Mouse (Mus musculus): ENCODE measurements around the gene Pipox. TPM values are rescaled to one million over a fixed set of nuclear protein-coding genes. Genes with fewer than 3 reads are reported as not detected.

Gene Pipox
- polyA plus RNA-seq, 1 experiment, result 6.5 TPM

DNA sequence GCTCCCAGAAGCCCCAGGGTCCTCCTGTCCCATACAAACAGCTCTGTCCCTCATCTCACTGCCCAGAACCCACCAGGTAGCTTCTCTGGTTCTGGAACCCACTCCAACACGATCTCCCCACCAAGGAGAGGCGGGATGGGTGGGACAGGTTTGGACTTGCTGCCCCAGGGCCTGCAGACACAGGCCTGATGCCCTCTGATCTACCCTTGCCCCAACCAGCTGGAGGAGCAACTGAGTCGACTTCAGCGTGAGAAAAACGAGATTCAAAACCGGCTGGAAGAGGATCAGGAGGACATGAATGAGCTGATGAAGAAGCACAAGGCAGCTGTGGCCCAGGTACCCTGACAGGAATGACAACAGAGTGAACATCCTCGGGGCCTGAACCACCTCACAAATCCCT, 44.7 kb downstream of the Pipox start:
- H3K4me3 ChIP-seq (ENCODE audit: control insufficient read depth, insufficient read depth, low read length), result no peak overlapping the region
- DNase-seq, result no peak
- peaks cover 67% of the 10 kb centered on the region for H3K36me3 ChIP-seq (ENCODE audit: control insufficient read depth, insufficient read depth, low read length)
- no peaks in the 10 kb centered on the region for H3K4me1 ChIP-seq (replicated peaks; ENCODE audit: control insufficient read depth, insufficient read depth, low read length)
- H3K27me3 ChIP-seq (ENCODE audit: control insufficient read depth, insufficient read depth, low read length), result no peaks in the 10 kb centered on the region
- WGBS, result 90% methylated on average over 7 of the region's 7 CpGs
- no peak for TF ChIP-seq CTCF (IDR thresholded peaks at IDR 0.05; ENCODE audit: borderline replicate concordance, control insufficient read depth, extremely low read depth, insufficient read depth, low read length, poor library complexity)
- H3K27ac ChIP-seq (ENCODE audit: control insufficient read depth, insufficient read depth, low read length), result no peak overlapping the region

DNA sequence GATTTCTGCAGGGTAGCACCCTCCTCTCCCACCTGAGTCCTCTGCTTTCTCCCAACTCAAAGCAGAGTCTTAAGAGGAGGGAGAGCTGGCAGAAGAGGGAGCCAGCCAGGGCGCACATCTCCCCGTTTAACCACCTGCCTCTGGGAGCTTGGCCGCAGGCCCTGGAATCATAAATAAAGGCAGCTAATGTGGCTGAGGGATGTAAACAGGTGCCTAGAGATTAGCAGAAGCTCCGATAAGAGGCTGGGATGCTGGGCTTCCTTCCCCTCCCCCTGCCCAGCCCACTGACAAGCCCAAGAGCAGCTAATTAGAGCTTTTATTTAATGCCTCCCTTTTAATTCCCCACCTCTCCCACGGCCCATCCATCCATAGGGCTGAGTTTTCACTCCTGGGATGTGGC, 45.8 kb downstream of the Pipox start:
- H3K27me3 ChIP-seq (ENCODE audit: control insufficient read depth, insufficient read depth, low read length), result no peaks in the 10 kb centered on the region
- H3K27ac ChIP-seq (ENCODE audit: control insufficient read depth, insufficient read depth, low read length), result no peak overlapping the region
- no peak for DNase-seq
- 95% methylated on average over 5 of the region's 5 CpGs for WGBS
- H3K36me3 ChIP-seq (ENCODE audit: control insufficient read depth, insufficient read depth, low read length), result peaks cover 70% of the 10 kb centered on the region
- TF ChIP-seq POLR2A (IDR thresholded peaks at IDR 0.05; ENCODE audit: control insufficient read depth, extremely low read depth, insufficient read depth, low read length, poor library complexity) (no peak), CTCF (IDR thresholded peaks at IDR 0.05; ENCODE audit: borderline replicate concordance, control insufficient read depth, extremely low read depth, insufficient read depth, low read length, poor library complexity) (no peak)
- no peaks in the 10 kb centered on the region for H3K4me1 ChIP-seq (replicated peaks; ENCODE audit: control insufficient read depth, insufficient read depth, low read length)
- no peak overlapping the region for H3K4me3 ChIP-seq (ENCODE audit: control insufficient read depth, insufficient read depth, low read length)

DNA sequence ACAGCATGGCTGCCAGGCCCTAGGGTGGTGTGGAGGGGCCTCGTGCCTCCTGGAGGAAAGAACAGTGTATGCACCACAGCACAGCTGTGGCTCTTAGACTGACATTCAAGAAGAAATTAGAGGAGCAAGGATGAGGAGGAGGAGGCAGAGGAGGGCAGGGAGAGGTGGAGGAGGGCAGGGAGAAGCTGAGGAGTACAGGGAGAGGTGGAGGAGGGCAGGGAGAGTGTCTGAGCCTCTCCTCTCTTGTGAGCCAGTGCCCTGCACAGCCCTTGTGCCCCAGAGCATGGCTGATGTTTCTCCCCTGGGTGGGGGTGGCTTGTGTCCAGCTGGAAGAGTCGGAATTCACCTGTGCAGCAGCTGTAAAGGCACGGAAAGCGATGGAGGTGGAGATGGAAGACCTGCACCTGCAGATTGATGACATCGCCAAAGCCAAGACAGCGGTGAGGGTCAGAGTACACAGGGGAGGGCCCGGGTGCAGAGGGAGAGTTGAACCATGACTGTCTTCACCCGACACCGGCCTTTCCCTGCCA, 46.2 kb downstream of the Pipox start:
- no peaks in the 10 kb centered on the region for H3K27me3 ChIP-seq (ENCODE audit: control insufficient read depth, insufficient read depth, low read length)
- TF ChIP-seq CTCF (IDR thresholded peaks at IDR 0.05; ENCODE audit: borderline replicate concordance, control insufficient read depth, extremely low read depth, insufficient read depth, low read length, poor library complexity), result no peak
- no peak for TF ChIP-seq POLR2A (IDR thresholded peaks at IDR 0.05; ENCODE audit: control insufficient read depth, extremely low read depth, insufficient read depth, low read length, poor library complexity)
- H3K27ac ChIP-seq (ENCODE audit: control insufficient read depth, insufficient read depth, low read length), result no peak overlapping the region
- no peaks in the 10 kb centered on the region for H3K4me1 ChIP-seq (replicated peaks; ENCODE audit: control insufficient read depth, insufficient read depth, low read length)
- WGBS, result 97% methylated on average over 9 of the region's 9 CpGs
- no peak for DNase-seq
- no peak overlapping the region for H3K4me3 ChIP-seq (ENCODE audit: control insufficient read depth, insufficient read depth, low read length)
- H3K36me3 ChIP-seq (ENCODE audit: control insufficient read depth, insufficient read depth, low read length), result peaks cover 71% of the 10 kb centered on the region

DNA sequence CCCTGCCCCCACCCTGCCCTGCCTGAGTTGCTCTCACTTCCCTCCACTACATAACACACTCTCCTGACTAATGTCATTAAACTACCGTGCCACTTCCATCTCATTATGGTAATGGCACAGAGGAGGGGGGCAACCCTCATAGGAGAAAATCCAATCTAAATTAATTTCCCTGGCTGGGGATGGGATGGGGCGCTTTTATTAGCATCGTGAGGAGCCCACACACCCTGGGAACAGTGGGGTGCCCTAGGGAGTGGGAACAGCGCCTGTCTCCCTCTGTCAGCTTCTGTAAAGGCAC, 50.0 kb downstream of the Pipox start:
- H3K27me3 ChIP-seq (ENCODE audit: control insufficient read depth, insufficient read depth, low read length), result no peaks in the 10 kb centered on the region
- 99% methylated on average over 4 of the region's 4 CpGs for WGBS
- no peak overlapping the region for H3K27ac ChIP-seq (ENCODE audit: control insufficient read depth, insufficient read depth, low read length)
- H3K4me1 ChIP-seq (replicated peaks; ENCODE audit: control insufficient read depth, insufficient read depth, low read length), result no peaks in the 10 kb centered on the region
- DNase-seq, result no peak
- peaks cover 76% of the 10 kb centered on the region for H3K36me3 ChIP-seq (ENCODE audit: control insufficient read depth, insufficient read depth, low read length)
- no peak for TF ChIP-seq CTCF (IDR thresholded peaks at IDR 0.05; ENCODE audit: borderline replicate concordance, control insufficient read depth, extremely low read depth, insufficient read depth, low read length, poor library complexity)
- no peak for TF ChIP-seq POLR2A (IDR thresholded peaks at IDR 0.05; ENCODE audit: control insufficient read depth, extremely low read depth, insufficient read depth, low read length, poor library complexity)
- H3K4me3 ChIP-seq (ENCODE audit: control insufficient read depth, insufficient read depth, low read length), result no peak overlapping the region

DNA sequence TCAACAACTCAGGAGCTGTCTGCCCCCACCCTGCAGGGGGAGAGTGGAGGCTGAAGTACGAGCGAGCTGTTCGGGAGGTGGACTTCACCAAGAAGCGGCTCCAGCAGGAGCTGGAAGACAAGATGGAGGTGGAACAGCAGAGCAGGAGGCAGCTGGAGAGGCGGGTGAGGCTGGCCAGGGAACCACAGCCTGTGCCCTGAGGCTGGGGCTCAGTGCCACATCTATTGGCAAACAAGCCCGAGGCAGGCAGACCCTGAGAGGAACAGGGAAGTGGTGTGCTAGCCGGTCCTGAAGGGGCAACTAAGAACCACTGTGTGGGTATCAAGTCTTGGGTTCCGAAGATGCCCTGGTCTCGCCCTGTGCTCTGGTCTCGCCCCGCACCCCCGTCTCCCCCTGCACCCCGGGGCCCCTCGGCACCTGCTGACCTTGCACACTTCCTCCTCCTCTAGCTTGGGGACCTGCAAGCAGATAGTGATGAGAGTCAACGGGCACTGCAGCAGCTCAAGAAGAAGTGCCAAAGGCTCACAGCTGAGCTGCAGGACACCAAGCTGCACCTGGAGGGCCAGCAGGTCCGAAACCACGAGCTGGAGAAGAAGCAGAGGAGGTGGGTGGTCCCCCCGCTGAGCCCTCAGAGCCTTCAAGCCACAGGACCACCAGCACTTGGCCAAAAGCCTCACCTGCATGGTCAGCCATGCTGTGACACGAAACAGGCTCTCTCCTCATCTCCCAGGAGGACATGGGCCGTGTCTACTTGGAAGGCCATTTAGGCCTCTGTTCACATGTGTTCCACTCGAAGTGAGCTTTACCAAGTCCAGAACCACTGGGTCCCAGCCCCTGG, 50.6 kb downstream of the Pipox start:
- WGBS, result 95% methylated on average over 21 of the region's 21 CpGs
- Histone ChIP-seq H3K4me3 (ENCODE audit: control insufficient read depth, insufficient read depth, low read length) (no peak overlapping the region), H3K36me3 (ENCODE audit: control insufficient read depth, insufficient read depth, low read length) (peaks cover 75% of the 10 kb centered on the region), H3K27me3 (ENCODE audit: control insufficient read depth, insufficient read depth, low read length) (no peaks in the 10 kb centered on the region), H3K4me1 (replicated peaks; ENCODE audit: control insufficient read depth, insufficient read depth, low read length) (no peaks in the 10 kb centered on the region), H3K27ac (ENCODE audit: control insufficient read depth, insufficient read depth, low read length) (no peak overlapping the region)
- DNase-seq, result no peak
- TF ChIP-seq POLR2A (IDR thresholded peaks at IDR 0.05; ENCODE audit: control insufficient read depth, extremely low read depth, insufficient read depth, low read length, poor library complexity), result no peak
- no peak for TF ChIP-seq CTCF (IDR thresholded peaks at IDR 0.05; ENCODE audit: borderline replicate concordance, control insufficient read depth, extremely low read depth, insufficient read depth, low read length, poor library complexity)

DNA sequence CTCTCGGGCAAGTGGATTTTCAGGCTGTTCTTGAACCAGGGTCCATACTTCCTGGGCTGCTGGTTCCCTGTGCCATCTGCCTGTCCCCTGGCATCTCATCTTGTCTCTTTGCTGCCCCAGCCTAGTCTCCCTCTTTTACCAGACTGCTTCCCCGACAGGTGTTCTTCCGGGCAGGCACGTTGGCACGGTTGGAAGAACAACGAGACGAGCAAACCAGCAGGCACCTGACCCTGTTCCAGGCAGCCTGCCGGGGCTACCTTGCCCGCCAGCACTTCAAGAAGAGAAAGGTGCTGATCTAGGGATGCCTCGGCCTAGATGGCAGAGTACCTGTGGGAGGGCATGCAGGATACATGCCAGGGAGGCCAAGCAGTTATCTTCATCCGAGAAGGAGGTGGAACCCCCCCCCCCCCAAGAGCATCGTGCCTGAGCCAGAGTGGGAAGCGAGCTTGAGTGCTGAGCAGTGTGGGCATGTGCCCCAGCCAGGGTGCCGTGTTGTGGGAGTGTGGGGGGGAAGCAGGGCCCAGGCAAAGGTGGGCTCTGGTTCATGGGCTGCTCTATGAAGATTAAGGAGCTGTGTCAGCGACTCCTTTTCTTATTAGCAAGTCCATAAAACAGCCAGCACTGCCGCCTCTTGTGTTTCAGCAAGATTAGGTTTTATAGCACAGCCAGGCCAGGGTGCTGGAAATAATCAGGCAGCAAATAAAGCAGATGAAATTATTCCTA, 53.2 kb downstream of the Pipox start:
- TF ChIP-seq CTCF (IDR thresholded peaks at IDR 0.05; ENCODE audit: borderline replicate concordance, control insufficient read depth, extremely low read depth, insufficient read depth, low read length, poor library complexity) (no peak), POLR2A (IDR thresholded peaks at IDR 0.05; ENCODE audit: control insufficient read depth, extremely low read depth, insufficient read depth, low read length, poor library complexity) (no peak)
- Histone ChIP-seq H3K27me3 (ENCODE audit: control insufficient read depth, insufficient read depth, low read length) (no peaks in the 10 kb centered on the region), H3K4me1 (replicated peaks; ENCODE audit: control insufficient read depth, insufficient read depth, low read length) (no peaks in the 10 kb centered on the region), H3K36me3 (ENCODE audit: control insufficient read depth, insufficient read depth, low read length) (peaks cover 66% of the 10 kb centered on the region), H3K4me3 (ENCODE audit: control insufficient read depth, insufficient read depth, low read length) (no peak overlapping the region), H3K27ac (ENCODE audit: control insufficient read depth, insufficient read depth, low read length) (no peak overlapping the region)
- no peak for DNase-seq
- WGBS, result 97% methylated on average over 16 of the region's 16 CpGs
